Mouse (Mus musculus) forebrain, embryonic 14.5 days (tissue): Measurements from ENCODE around the gene Scd3. TPM values are rescaled to one million over a fixed set of nuclear protein-coding genes. Genes with fewer than 3 reads are reported as not detected.

ENCODE experiments used
- ATAC-seq: fragments of 200-750 bp; cut with Nextera tagmentation; 2 replicates; pipeline ENCODE4 v1.8.0; 2017; ENCODE audit warnings: mild to moderate bottlenecking, moderate library complexity
- DNase-seq: peaks from one replicate; pipeline ENCODE4 v3.0.0-alpha.2; 2015; ENCODE audit warnings: low spot score
- H3K27ac ChIP-seq: fragments of 300-500 bp; sonication (generic); 2 replicates; pipeline ENCODE4 v1.5.1; 2014; ENCODE audit warnings: low read depth, mild to moderate bottlenecking, control low read depth, low read length, moderate library complexity
- H3K27me3 ChIP-seq: fragments of 300-500 bp; sonication (generic); replicated peaks from 2 replicates; pipeline ENCODE4 v1.6.1; 2014; ENCODE audit warnings: low read length, control low read depth, mixed read lengths; ENCODE audit not compliant: control insufficient read depth, insufficient read depth
- H3K36me3 ChIP-seq: fragments of 300-500 bp; sonication (generic); 2 replicates; pipeline ENCODE4 v1.6.1; 2014; ENCODE audit warnings: low read length, control low read depth; ENCODE audit not compliant: control insufficient read depth, insufficient read depth
- H3K4me1 ChIP-seq: fragments of 300-500 bp; sonication (generic); 2 replicates; pipeline ENCODE4 v1.6.1; 2014; ENCODE audit warnings: antibody characterized with exemption, low read length, control low read depth; ENCODE audit not compliant: control insufficient read depth, insufficient read depth
- H3K4me2 ChIP-seq: fragments of 300-500 bp; sonication (generic); 2 replicates; pipeline ENCODE4 v1.6.1; 2014; ENCODE audit warnings: mild to moderate bottlenecking, control low read depth, low read length
- H3K4me3 ChIP-seq: fragments of 300-500 bp; sonication (generic); 2 replicates; pipeline ENCODE4 v1.5.1; 2014; ENCODE audit warnings: low read depth, low read length, control low read depth
- H3K9ac ChIP-seq: fragments of 300-500 bp; sonication (generic); 2 replicates; pipeline ENCODE4 v1.6.1; 2014; ENCODE audit warnings: mild to moderate bottlenecking, low read length, control low read depth, moderate library complexity
- H3K9me3 ChIP-seq: fragments of 300-500 bp; sonication (generic); replicated peaks from 2 replicates; pipeline ENCODE4 v1.6.1; 2016; ENCODE audit warnings: low read length, control low read depth, mixed read lengths; ENCODE audit not compliant: control insufficient read depth
- whole genome bisulfite sequencing: fragments of 180-500 bp; shearing (Covaris S2); extraction: QIAGEN DNeasy Blood & Tissue Kit; methylation state at CpG from one replicate; pipeline ENCODE4 v1.1.7; 2014; 5-methylcytosine and 5-hydroxymethylcytosine counted together
- polyA plus RNA-seq: library from polyadenylated mRNA; unstranded; fragments of >200 nt; fragmentation: Nextera tagmentation; extraction: Ambion mirVana; gene quantifications from 2 replicates; pipeline ENCODE4 v1.2.1, GENCODE M21; 2014

Scd3 gene
- 2.0 and 2.1 TPM in 2 replicates for polyA plus RNA-seq

- 97% methylated on average over 9 of the region's 9 CpGs for WGBS
- Histone ChIP-seq H3K27ac (no peak within 1 kb of the TSS), H3K4me1 (no peaks in the 10 kb centered on the region), H3K4me3 (no peak within 1 kb of the TSS), H3K9me3 (no peaks in the 10 kb centered on the region), H3K9ac (no peak within 1 kb of the TSS), H3K27me3 (no peaks in the 10 kb centered on the region), H3K36me3 (no peaks in the 10 kb centered on the region), H3K4me2 (no peak within 1 kb of the TSS)
- no peak for ATAC-seq
- DNase-seq, result no peak
Observed at GRCm38 (mm10) chr19:44203015-44203564, at the start of gene Scd3. TSS of gene Scd3 (plus strand) at chr19:44203269.

GRCm38 (mm10) chr19:44153781-44154180 is 49.3 kb upstream of the Scd3 start:
- 82% methylated on average over 5 of the region's 5 CpGs for WGBS
- no peaks in the 10 kb centered on the region for H3K4me1 ChIP-seq
- no peak overlapping the region for H3K4me3 ChIP-seq
- no peaks in the 10 kb centered on the region for H3K9me3 ChIP-seq
- H3K27ac ChIP-seq, result no peak overlapping the region
- DNase-seq (no peak), ATAC-seq (no peak)
- no peaks in the 10 kb centered on the region for H3K36me3 ChIP-seq
- H3K9ac ChIP-seq, result no peak overlapping the region
- H3K27me3 ChIP-seq, result no peaks in the 10 kb centered on the region
- H3K4me2 ChIP-seq, result no peak overlapping the region

GRCm38 (mm10) chr19:44157005-44157404 is 46.1 kb upstream of the Scd3 start:
- H3K9ac ChIP-seq, result no peak overlapping the region
- no peaks in the 10 kb centered on the region for H3K27me3 ChIP-seq
- no peak overlapping the region for H3K4me2 ChIP-seq
- no peak overlapping the region for H3K4me3 ChIP-seq
- 94% methylated on average over 10 of the region's 10 CpGs for WGBS
- H3K36me3 ChIP-seq, result no peaks in the 10 kb centered on the region
- no peak for DNase-seq
- no peak overlapping the region for H3K27ac ChIP-seq
- no peaks in the 10 kb centered on the region for H3K9me3 ChIP-seq
- ATAC-seq, result no peak
- no peaks in the 10 kb centered on the region for H3K4me1 ChIP-seq

DNA sequence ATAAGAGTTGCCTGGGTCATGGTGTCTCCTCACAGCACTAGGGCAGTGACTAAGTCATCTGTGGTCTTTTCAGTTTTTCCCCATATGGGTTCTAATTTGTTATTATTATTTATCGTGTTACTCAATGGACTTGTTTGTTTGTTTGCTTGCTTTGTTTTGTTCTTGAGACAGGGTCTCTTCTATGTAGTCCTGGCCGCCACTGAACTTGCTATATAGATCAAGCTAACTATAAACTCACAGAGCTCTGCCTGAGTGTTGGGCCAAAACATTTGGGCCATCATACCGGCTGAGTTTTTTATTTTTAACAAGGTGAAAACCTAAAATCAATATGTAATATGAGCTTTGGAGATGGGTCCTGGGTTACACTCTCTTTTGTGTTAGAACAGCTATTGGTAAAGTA is 43.7 kb upstream of the Scd3 start:
- H3K9ac ChIP-seq, result no peak overlapping the region
- H3K4me2 ChIP-seq, result no peak overlapping the region
- no peak overlapping the region for H3K4me3 ChIP-seq
- no peak overlapping the region for H3K27ac ChIP-seq
- no peaks in the 10 kb centered on the region for H3K9me3 ChIP-seq
- H3K27me3 ChIP-seq, result no peaks in the 10 kb centered on the region
- ATAC-seq, result no peak
- no peak for DNase-seq
- no peaks in the 10 kb centered on the region for H3K36me3 ChIP-seq
- H3K4me1 ChIP-seq, result no peaks in the 10 kb centered on the region
- 87% methylated on average over 3 of the region's 3 CpGs for WGBS

DNA sequence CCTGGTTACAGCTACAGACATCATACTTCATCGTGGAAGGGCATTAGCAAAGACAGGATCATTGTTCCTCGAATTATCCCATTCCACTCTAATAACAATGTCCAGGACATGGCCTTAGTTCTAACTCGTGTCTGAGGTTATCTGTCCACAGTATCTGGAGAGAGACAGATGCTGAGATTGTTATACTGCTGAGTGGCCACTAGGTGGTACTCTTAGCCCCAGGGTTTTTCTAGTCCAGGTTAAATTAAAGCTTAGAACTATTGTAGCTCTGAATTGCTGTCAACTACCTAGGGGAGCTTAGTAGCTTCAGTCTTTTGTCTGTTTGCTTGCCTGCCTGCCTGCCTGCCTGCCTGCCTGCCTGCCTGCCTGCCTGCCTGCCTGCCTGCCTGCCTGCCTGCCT is 41.6 kb upstream of the Scd3 start:
- no peaks in the 10 kb centered on the region for H3K36me3 ChIP-seq
- H3K4me2 ChIP-seq, result no peak overlapping the region
- H3K27ac ChIP-seq, result no peak overlapping the region
- 12% methylated on average over 3 of the region's 3 CpGs for WGBS
- no peaks in the 10 kb centered on the region for H3K9me3 ChIP-seq
- DNase-seq (peak; percentile 59), ATAC-seq (no peak)
- no peaks in the 10 kb centered on the region for H3K27me3 ChIP-seq
- H3K4me3 ChIP-seq, result no peak overlapping the region
- H3K4me1 ChIP-seq, result no peaks in the 10 kb centered on the region
- H3K9ac ChIP-seq, result no peak overlapping the region

DNA sequence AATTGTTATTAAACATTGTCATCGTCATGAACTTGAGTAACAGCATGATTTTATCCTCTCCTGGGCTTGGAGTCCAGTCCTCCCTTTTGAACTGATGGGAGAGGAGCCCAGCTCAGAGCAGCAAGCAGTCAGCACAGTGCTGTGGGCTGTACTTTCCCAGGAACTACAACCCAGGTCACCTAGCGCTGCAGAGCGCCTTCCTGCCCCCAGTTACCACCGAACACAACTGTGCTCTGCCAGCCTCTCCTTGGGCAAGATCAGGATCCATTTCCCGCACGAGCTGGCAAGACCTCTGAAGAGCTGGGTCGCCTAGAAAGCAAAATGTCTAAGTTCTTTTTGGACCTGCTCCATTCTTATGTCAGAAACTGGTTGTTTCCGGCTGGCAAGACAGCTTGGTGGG is 28.2 kb upstream of the Scd3 start:
- H3K27me3 ChIP-seq, result no peaks in the 10 kb centered on the region
- WGBS, result 71% methylated on average over 8 of the region's 8 CpGs
- H3K4me2 ChIP-seq, result no peak overlapping the region
- no peak overlapping the region for H3K9ac ChIP-seq
- no peak for ATAC-seq
- no peak overlapping the region for H3K4me3 ChIP-seq
- H3K9me3 ChIP-seq, result peaks cover 7% of the 10 kb centered on the region; the same call in 1 of the 2 replicates
- H3K4me1 ChIP-seq, result no peaks in the 10 kb centered on the region
- DNase-seq, result no peak
- no peaks in the 10 kb centered on the region for H3K36me3 ChIP-seq
- H3K27ac ChIP-seq, result no peak overlapping the region

- no peak overlapping the region for H3K4me2 ChIP-seq
- H3K9ac ChIP-seq, result no peak overlapping the region
- no peaks in the 10 kb centered on the region for H3K36me3 ChIP-seq
- peaks cover 7% of the 10 kb centered on the region; the same call in 1 of the 2 replicates for H3K9me3 ChIP-seq
- WGBS, result 88% methylated on average over 3 of the region's 3 CpGs
- no peaks in the 10 kb centered on the region for H3K27me3 ChIP-seq
- ATAC-seq, result no peak
- H3K27ac ChIP-seq, result no peak overlapping the region
- H3K4me3 ChIP-seq, result no peak overlapping the region
- no peak for DNase-seq
- H3K4me1 ChIP-seq, result no peaks in the 10 kb centered on the region
Observed at GRCm38 (mm10) chr19:44176741-44177140, 26.3 kb upstream of the Scd3 start.

DNA sequence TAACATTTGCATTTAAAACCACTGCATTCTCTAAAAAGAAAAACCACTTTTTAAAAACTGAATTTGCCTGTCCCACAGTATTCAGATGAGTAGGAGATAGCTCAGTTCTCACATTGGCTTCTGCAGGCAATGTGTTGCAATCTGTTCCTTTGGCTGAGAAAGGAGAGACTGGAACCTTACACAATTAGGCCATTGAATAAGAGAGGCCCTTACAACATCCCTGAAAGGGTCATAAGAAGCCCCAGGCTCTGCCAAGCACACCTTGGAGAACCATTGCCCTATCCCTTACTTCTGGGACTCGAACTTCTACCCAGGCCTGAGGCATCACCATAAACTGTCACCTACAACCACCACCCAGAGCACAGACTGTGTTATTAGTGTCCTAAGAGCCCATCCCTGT is 22.6 kb upstream of the Scd3 start:
- Histone ChIP-seq H3K27ac (no peak overlapping the region), H3K4me2 (no peak overlapping the region), H3K9ac (no peak overlapping the region), H3K36me3 (no peaks in the 10 kb centered on the region), H3K4me3 (no peak overlapping the region), H3K27me3 (no peaks in the 10 kb centered on the region), H3K9me3 (peaks cover 7% of the 10 kb centered on the region; the same call in 1 of the 2 replicates), H3K4me1 (no peaks in the 10 kb centered on the region)
- no peak for DNase-seq
- WGBS, result 72% methylated on average over 1 of the region's 1 CpGs
- no peak for ATAC-seq

DNA sequence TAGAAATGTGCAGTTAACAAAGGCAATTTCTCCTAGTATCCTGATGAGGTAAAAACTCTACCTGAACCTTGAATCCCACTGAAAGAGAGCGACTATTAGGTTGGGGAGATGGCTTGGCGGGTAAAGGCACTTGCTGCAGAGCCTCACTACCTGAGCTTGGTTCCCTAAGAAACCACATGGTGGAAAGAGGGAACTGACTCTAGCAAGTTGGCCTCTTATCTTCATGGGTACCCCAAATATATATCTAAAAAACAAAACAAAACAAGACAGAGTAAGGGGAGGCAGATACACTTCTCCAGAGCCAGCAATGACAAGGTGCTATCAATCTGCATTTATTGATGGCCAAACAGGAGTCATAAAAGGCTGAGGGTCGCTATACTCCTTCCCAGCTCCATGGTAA is 19.1 kb upstream of the Scd3 start:
- Histone ChIP-seq H3K9me3 (no peaks in the 10 kb centered on the region), H3K27me3 (no peaks in the 10 kb centered on the region), H3K4me2 (no peak overlapping the region), H3K36me3 (no peaks in the 10 kb centered on the region), H3K27ac (no peak overlapping the region), H3K4me3 (no peak overlapping the region), H3K9ac (no peak overlapping the region), H3K4me1 (no peaks in the 10 kb centered on the region)
- 75% methylated on average over 3 of the region's 3 CpGs for WGBS
- no peak for DNase-seq
- ATAC-seq, result no peak
